Mouse (Mus musculus) lung, postnatal 0 days (tissue): Measurements from ENCODE around the gene Ugt1a10.

Experiments
- CTCF ChIP-seq: IDR thresholded peaks from 2 replicates; pipeline ENCODE4 v1.5.1; 2016; ENCODE audit warnings: antibody characterized with exemption, mild to moderate bottlenecking
- EP300 ChIP-seq: IDR thresholded peaks from 2 replicates; pipeline ENCODE4 v1.6.1; 2016; ENCODE audit warnings: antibody characterized with exemption, mild to moderate bottlenecking, control low read depth

GRCm38 (mm10) chr1:88233421-88234247 lies 178.4 kb downstream of the Ugt1a10 start:
- no peak for TF ChIP-seq CTCF
- TF ChIP-seq EP300 = no peak
